Mouse (Mus musculus) cerebellum, adult 2 months (tissue): ENCODE measurements around the gene Phlpp1. TPM values are rescaled to one million over a fixed set of nuclear protein-coding genes. Genes with fewer than 3 reads are reported as not detected.

ENCODE experiments used
- DNase-seq, 2 experiments: peaks; one replicate each; pipeline ENCODE4 v3.0.0; 2021
- H3K27ac ChIP-seq: fragments of 200-500 bp; 2 replicates; pipeline ENCODE4 v1.5.1; 2012; ENCODE audit warnings: low read length, control low read depth, inconsistent platforms; ENCODE audit not compliant: insufficient read depth
- H3K27me3 ChIP-seq: fragments of 200-500 bp; 2 replicates; pipeline ENCODE4 v1.6.1; 2012; ENCODE audit warnings: inconsistent platforms, mild to moderate bottlenecking, low read length, moderate library complexity; ENCODE audit not compliant: control insufficient read depth, insufficient read depth
- H3K4me1 ChIP-seq: fragments of 200-500 bp; 2 replicates; pipeline ENCODE4 v1.6.1; 2011; ENCODE audit warnings: low read length; ENCODE audit not compliant: control insufficient read depth, insufficient read depth
- H3K4me3 ChIP-seq: fragments of 200-500 bp; replicated peaks from 2 replicates; pipeline ENCODE3; 2011; ENCODE audit warnings: mild to moderate bottlenecking, low read depth, low read length, control low read depth; ENCODE audit not compliant: insufficient read depth
- CTCF ChIP-seq: fragments of 200-500 bp; IDR thresholded peaks from 2 replicates; pipeline ENCODE4 v1.5.1; 2011; ENCODE audit warnings: low read depth, mild to moderate bottlenecking, control low read depth, low read length, moderate library complexity, borderline replicate concordance; ENCODE audit not compliant: insufficient read depth
- POLR2A ChIP-seq: fragments of 200-500 bp; IDR thresholded peaks from 2 replicates; pipeline ENCODE4 v1.6.1; 2011; ENCODE audit warnings: low read length, control low read depth, borderline replicate concordance; ENCODE audit not compliant: insufficient read depth
- WGBS: fragments of 180-500 bp; shearing (Covaris S2); methylation state at CpG from one replicate; pipeline ENCODE4 v1.1.7; 2018; 5-methylcytosine and 5-hydroxymethylcytosine counted together
- polyA plus RNA-seq: library from polyadenylated mRNA; depleted of rRNA; stranded (reverse); fragments of >200 nt; gene quantifications from 2 replicates; pipeline ENCODE4 v1.2.3, GENCODE M21; 2012

Gene Phlpp1
- polyA plus RNA-seq, 1 experiment = 59.2 TPM

DNA sequence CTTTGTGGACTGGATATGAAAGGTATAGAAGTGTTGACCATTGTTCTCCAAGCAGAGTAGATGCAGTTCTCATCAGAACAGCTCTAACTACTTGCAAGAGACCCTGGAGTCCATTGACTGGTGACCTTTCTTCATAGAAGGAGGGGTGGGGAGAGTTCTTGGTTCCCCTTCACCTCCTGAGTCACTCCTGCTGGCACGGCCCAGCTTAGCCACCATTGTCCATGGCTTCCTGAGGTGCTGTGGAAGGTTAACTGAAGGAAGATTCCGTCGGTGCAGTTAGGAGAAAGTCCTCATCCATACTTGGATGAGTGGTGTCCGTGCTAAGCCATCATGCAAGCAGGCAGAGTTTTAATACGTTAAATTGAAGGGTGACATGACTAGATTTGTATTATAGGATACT is 17.8 kb downstream of the Phlpp1 start:
- no peak for DNase-seq

DNA sequence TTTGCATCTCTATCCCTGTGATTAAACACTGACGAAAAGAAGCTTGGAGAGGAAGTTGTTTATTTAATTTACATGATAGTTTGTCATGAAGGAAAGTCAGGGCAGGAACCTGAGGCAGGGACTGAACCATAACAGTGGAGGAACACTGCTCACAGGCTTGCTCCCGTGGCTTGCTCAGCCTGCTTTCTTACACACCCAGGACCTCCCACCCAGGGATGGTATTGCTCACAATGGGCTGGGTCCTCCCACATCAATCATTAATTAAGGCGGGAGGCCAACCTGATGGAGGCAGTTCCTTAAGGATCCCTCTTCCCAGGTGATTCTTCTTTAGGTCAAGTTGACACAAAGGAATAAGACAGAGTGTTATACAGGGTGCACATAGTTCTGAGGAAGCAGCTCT is 19.1 kb downstream of the Phlpp1 start:
- 82% methylated on average over 3 of the region's 3 CpGs for WGBS
- Histone ChIP-seq H3K27me3 (no peaks in the 10 kb centered on the region), H3K4me1 (peaks cover 19% of the 10 kb centered on the region), H3K4me3 (no peak overlapping the region), H3K27ac (no peak overlapping the region)
- TF ChIP-seq POLR2A = no peak
- TF ChIP-seq CTCF = no peak
- no peak for DNase-seq

More for the DNA sequence above, 17.8 kb downstream of the Phlpp1 start:
- Histone ChIP-seq H3K4me1 (peaks cover 18% of the 10 kb centered on the region), H3K27ac (no peak overlapping the region), H3K4me3 (no peak overlapping the region), H3K27me3 (no peaks in the 10 kb centered on the region)
- TF ChIP-seq POLR2A = no peak
- no peak for TF ChIP-seq CTCF
- WGBS = 81% methylated on average over 5 of the region's 5 CpGs

DNA sequence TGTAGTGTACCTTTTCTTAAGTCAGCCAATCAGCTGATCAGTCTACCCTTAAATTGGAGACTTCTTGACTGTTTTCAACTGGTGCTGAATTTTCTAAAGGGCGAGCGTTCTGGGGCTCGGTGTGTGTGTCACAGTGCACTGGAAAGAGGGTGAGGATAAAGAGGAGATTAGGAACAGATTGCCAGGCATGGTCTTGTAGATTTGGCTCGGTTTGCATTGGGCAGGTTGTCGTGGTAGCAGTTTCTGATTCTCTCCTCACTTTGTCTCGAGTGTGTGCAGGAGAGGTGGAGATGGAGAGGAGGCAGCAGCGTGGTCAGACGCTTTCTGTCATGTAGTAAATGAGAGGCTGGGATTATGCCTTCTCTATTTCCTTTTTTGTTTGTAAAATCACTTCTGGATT is 20.3 kb downstream of the Phlpp1 start:
- H3K4me3 ChIP-seq = no peak overlapping the region
- peaks cover 19% of the 10 kb centered on the region for H3K4me1 ChIP-seq
- DNase-seq = peak in 1 of 2 experiments; percentile 45
- H3K27ac ChIP-seq = no peak overlapping the region
- H3K27me3 ChIP-seq = no peaks in the 10 kb centered on the region
- WGBS = 10% methylated on average over 8 of the region's 8 CpGs
- TF ChIP-seq CTCF = no peak
- TF ChIP-seq POLR2A = no peak

DNA sequence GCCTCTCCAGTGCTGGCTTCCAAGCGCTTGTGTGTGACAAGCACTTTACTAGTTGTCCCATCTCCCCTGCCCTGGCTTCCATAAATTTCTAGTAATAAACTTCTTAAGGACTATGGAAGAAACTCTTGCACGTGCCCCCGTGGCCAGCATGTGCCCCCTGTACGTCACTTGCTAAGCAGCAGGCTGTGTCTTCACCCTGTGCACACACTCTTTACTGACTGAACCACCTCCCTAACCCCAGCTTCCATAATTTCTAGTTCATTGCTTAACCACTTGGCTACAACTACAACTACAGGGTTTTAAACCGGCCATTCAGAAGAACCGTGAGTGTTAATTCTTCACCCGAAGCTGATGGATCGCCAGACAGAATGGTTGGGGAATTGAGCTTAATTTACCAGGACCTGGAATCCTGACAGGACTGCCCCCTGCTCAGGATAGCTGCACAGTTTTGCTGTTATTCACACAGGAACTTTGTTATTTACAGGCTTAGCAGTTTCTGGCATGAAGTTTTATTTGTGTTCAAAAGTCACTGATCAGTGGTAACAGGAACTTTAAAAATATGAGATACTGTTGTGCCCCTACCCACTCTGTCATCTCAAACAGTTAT is 21.4 kb downstream of the Phlpp1 start:
- Histone ChIP-seq H3K4me1 (peaks cover 15% of the 10 kb centered on the region), H3K4me3 (no peak overlapping the region), H3K27ac (no peak overlapping the region), H3K27me3 (no peaks in the 10 kb centered on the region)
- DNase-seq = no peak
- 60% methylated on average over 8 of the region's 8 CpGs for WGBS
- TF ChIP-seq CTCF (no peak), POLR2A (no peak)

DNA sequence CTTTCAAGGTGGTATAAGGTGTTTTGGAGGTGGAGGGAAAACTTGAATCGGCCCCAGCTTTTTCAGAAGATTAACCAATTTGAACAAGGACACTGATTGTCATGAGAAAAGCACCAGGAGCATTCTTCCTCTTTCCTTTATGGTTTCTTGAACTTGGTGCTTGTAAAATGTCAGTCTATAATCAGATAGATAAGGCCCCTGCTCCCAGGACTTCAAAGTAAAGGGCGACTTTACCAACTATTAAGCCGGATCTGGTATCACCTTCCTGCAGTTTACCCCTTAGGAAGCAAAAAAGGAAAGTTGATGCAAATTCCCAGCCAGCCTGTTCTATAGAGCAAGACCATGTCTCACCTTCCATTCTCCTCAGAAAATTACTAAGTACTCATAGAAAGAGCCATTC is 21.9 kb downstream of the Phlpp1 start:
- Histone ChIP-seq H3K27ac (no peak overlapping the region), H3K4me1 (peaks cover 14% of the 10 kb centered on the region), H3K27me3 (no peaks in the 10 kb centered on the region), H3K4me3 (no peak overlapping the region)
- TF ChIP-seq POLR2A (no peak), CTCF (no peak)
- 85% methylated on average over 3 of the region's 3 CpGs for WGBS
- no peak for DNase-seq

DNA sequence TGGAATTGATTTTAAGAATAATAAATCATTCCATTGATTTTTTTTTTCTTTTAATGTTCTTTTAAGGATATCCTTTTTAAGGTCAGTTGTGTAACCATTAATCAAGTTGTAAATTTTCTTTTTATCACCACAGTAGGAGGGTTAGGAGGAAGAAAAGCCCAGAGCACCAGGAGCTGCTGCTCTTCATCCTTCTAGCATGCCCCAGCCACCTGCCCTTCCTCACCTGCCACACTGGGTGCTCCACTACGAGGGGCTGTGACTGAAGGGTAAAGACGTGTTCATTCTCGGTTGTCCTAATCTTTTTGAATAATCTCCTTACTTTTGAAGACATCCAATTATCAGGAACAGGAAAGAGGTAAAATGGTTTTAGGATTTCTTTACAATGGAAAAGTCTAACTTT is 22.7 kb downstream of the Phlpp1 start:
- DNase-seq = no peak
- Histone ChIP-seq H3K4me1 (peaks cover 13% of the 10 kb centered on the region), H3K27ac (no peak overlapping the region), H3K27me3 (no peaks in the 10 kb centered on the region), H3K4me3 (no peak overlapping the region)
- TF ChIP-seq CTCF = no peak
- TF ChIP-seq POLR2A = no peak
- WGBS = 82% methylated on average over 3 of the region's 3 CpGs

DNA sequence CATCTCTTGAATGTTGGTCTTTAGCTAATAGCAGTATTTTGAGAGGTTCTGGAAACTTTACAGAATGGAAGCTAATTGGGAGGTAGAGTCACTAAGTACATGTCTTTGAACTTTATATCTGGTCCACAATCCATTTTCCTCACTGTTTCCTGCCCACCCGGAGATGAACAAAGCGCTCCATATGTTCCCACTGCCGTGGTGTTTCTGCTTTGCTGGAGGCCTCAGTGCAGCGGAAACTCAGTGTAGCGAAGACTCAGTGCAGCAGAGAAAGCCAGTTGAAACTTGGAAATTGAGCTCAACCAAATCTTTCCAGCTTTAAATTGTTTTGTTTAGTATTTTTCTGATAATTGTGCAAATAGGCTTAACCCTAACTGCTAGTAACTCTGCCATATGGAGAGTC is 26.4 kb downstream of the Phlpp1 start:
- TF ChIP-seq CTCF = no peak
- no peak for TF ChIP-seq POLR2A

DNA sequence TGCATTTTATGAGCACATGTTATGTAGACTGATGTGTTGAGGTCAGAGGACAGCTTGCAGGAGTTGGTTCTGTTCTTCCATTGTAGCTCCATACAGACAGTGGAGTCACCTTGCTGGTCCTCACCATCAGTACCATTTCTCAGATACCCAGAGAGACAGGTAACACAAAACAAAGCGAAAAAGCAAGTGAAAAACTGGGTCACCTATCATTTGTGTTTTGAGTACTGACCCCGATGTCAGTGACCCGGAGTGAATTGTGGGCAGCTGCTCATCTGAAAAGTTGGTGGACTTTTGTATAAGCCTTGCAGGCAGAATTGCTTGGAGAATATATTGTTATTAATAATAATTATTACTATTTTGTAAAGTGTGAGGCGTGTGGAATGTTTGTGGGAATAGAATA is 27.6 kb downstream of the Phlpp1 start:
- Histone ChIP-seq H3K4me1 (peaks cover 21% of the 10 kb centered on the region), H3K4me3 (no peak overlapping the region), H3K27me3 (no peaks in the 10 kb centered on the region), H3K27ac (no peak overlapping the region)
- WGBS = 79% methylated on average over 4 of the region's 4 CpGs
- TF ChIP-seq POLR2A (no peak), CTCF (no peak)
- DNase-seq = no peak

More for the DNA sequence above, 26.4 kb downstream of the Phlpp1 start:
- peak in 1 of 2 experiments; percentile 51 for DNase-seq
- Histone ChIP-seq H3K4me1 (peaks cover 17% of the 10 kb centered on the region), H3K27me3 (no peaks in the 10 kb centered on the region), H3K27ac (no peak overlapping the region), H3K4me3 (no peak overlapping the region)
- 26% methylated on average over 5 of the region's 5 CpGs for WGBS

DNA sequence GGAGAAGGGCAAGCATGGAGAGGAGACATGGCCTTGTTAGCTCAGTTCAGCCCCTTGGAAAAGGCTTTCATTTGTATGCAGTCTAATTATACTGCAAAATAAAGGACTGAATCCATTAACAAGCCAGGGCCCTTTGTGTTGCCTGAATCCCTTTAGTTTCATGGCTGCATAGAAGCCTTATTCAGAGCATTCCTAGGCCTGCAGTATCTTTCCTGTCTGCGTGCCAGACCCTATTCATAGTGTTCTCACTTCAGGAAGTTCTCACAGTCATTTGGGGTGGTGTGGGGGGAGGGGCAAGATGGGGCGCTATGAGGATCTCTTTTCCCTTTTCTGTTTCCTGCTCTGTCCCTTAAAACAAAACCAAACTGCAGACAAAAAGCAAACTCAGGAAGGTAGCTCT is 28.1 kb downstream of the Phlpp1 start:
- peak in 1 of 2 experiments; percentile 59 for DNase-seq
- Histone ChIP-seq H3K27ac (no peak overlapping the region; the same call in 1 of the 2 replicates), H3K4me3 (no peak overlapping the region), H3K27me3 (no peaks in the 10 kb centered on the region), H3K4me1 (peaks cover 23% of the 10 kb centered on the region)
- TF ChIP-seq CTCF = no peak
- TF ChIP-seq POLR2A = no peak
- 33% methylated on average over 2 of the region's 2 CpGs for WGBS
